Mouse (Mus musculus) c-Kit-positive CD71-positive TER-119-positive erythroid progenitor cells, embryonic 14.5 days (primary cell): Measurements from ENCODE around the gene Sh3bgrl2.

ENCODE experiments used
- DNase-seq: peaks from one replicate; pipeline ENCODE4 v3.0.0-alpha.2; 2013; ENCODE audit warnings: low spot score

Sh3bgrl2 gene

GRCm38 (mm10) chr9:83560670-83561069, 12.5 kb downstream of the Sh3bgrl2 start:
- no peak for DNase-seq

- DNase-seq, result no peak
These were observed 14.8 kb downstream of the Sh3bgrl2 start for GRCm38 (mm10) chr9:83562889-83563288.

GRCm38 (mm10) chr9:83563808-83564549, 15.9 kb downstream of the Sh3bgrl2 start:
- no peak for DNase-seq

GRCm38 (mm10) chr9:83564934-83565652, 17.0 kb downstream of the Sh3bgrl2 start:
- no peak for DNase-seq

GRCm38 (mm10) chr9:83566141-83566540, 18.0 kb downstream of the Sh3bgrl2 start:
- DNase-seq, result no peak

- DNase-seq, result no peak
These were observed 20.0 kb downstream of the Sh3bgrl2 start for GRCm38 (mm10) chr9:83568125-83568524.

GRCm38 (mm10) chr9:83568937-83569336, 20.8 kb downstream of the Sh3bgrl2 start:
- DNase-seq, result no peak

- DNase-seq, result no peak
These were observed 21.8 kb downstream of the Sh3bgrl2 start for GRCm38 (mm10) chr9:83569898-83570297.

- DNase-seq, result no peak
These were observed 23.2 kb downstream of the Sh3bgrl2 start for GRCm38 (mm10) chr9:83571315-83571714.

- no peak for DNase-seq
These were observed 24.2 kb downstream of the Sh3bgrl2 start for GRCm38 (mm10) chr9:83572326-83572725.

- no peak for DNase-seq
These were observed 24.7 kb downstream of the Sh3bgrl2 start for GRCm38 (mm10) chr9:83572870-83573269.

GRCm38 (mm10) chr9:83573588-83573987, 25.5 kb downstream of the Sh3bgrl2 start:
- no peak for DNase-seq

- no peak for DNase-seq
These were observed 27.3 kb downstream of the Sh3bgrl2 start for GRCm38 (mm10) chr9:83575403-83575802.

GRCm38 (mm10) chr9:83576018-83576688, 28.0 kb downstream of the Sh3bgrl2 start:
- DNase-seq, result no peak

- no peak for DNase-seq
These were observed 28.5 kb downstream of the Sh3bgrl2 start for GRCm38 (mm10) chr9:83576689-83577057.

GRCm38 (mm10) chr9:83577260-83577659, 29.1 kb downstream of the Sh3bgrl2 start:
- DNase-seq, result no peak

- no peak for DNase-seq
These were observed 30.9 kb downstream of the Sh3bgrl2 start for GRCm38 (mm10) chr9:83579049-83579448.

- DNase-seq, result no peak
These were observed 34.6 kb downstream of the Sh3bgrl2 start for GRCm38 (mm10) chr9:83582748-83583147.

GRCm38 (mm10) chr9:83586316-83587050, 38.4 kb downstream of the Sh3bgrl2 start:
- no peak for DNase-seq

GRCm38 (mm10) chr9:83587116-83587515, 39.0 kb downstream of the Sh3bgrl2 start:
- DNase-seq, result no peak

GRCm38 (mm10) chr9:83589063-83589462, 40.9 kb downstream of the Sh3bgrl2 start:
- no peak for DNase-seq
